8 mouse cellular contexts compared by ENCODE assay signal in genomic region chr5:77803562-77803961, GRCm38 (mm10).
DNase-seq lines count a peak whose midpoint lies in the region; ATAC-seq and TF ChIP-seq lines count a peak whose summit lies in the region.

No protein-coding gene starts in this region.

- DNase-seq in gastrocnemius, postnatal 10 days, result peak; percentile 37
- DNase-seq in gastrocnemius, postnatal 36 days, result no peak
- peak; percentile 51 for DNase-seq in R1 (ENCODE audit: low read depth, low spot score)
- peak; percentile 55 for DNase-seq in embryo, embryonic 9.5 days (ENCODE audit: extremely low spot score)
- DNase-seq in left cerebral cortex, postnatal 14 days (ENCODE audit: low spot score in 2 of 2), result peak; percentile 54 to 81
- peak; percentile 78 for DNase-seq in midbrain, postnatal 0 days (ENCODE audit: low spot score)
- DNase-seq in urinary bladder, postnatal 36 days (ENCODE audit: low spot score in 2 of 2), result peak; percentile 20 to 21

- intact Hi-C loops in gastrocnemius, postnatal 36 days (cut with DNase I), result loop anchor here (10.0 kb wide), 1 partner anchor 339 kb away; no protein-coding TSS in a partner anchor
- intact Hi-C loops in left cerebral cortex, postnatal 14 days (cut with DNase I), result loop anchor here (2.0 kb wide), 1 partner anchor 343 kb away; no protein-coding TSS in a partner anchor

- H3K9me3 ChIP-seq in intestine, embryonic 15.5 days, result no peaks in the 10 kb centered on the region
- no peaks in the 10 kb centered on the region for H3K9me3 ChIP-seq in midbrain, postnatal 0 days (ENCODE audit: low read length)

- ATAC-seq in intestine, embryonic 15.5 days, result 0 out of 2 replicates have a peak, but pooled peaks have one; percentile 23
- no peak for ATAC-seq in midbrain, postnatal 0 days (ENCODE audit: low FRiP score)

- H3K27me3 ChIP-seq in intestine, embryonic 15.5 days (replicated peaks), result no peaks in the 10 kb centered on the region
- no peaks in the 10 kb centered on the region for H3K27me3 ChIP-seq in midbrain, postnatal 0 days (ENCODE audit: insufficient read depth, low read length)

- no peak overlapping the region for H3K9ac ChIP-seq in intestine, embryonic 15.5 days
- H3K9ac ChIP-seq in midbrain, postnatal 0 days (replicated peaks; ENCODE audit: low read length, poor library complexity, severe bottlenecking), result no peak overlapping the region

- H3K4me2 ChIP-seq in intestine, embryonic 15.5 days (replicated peaks), result peak overlapping the region; percentile 14; the same call in 1 of the 2 replicates
- H3K4me2 ChIP-seq in midbrain, postnatal 0 days (ENCODE audit: low read depth, low read length, poor library complexity, severe bottlenecking), result no peak overlapping the region

- H3K4me1 ChIP-seq in intestine, embryonic 15.5 days (replicated peaks), result no peaks in the 10 kb centered on the region
- no peaks in the 10 kb centered on the region for H3K4me1 ChIP-seq in midbrain, postnatal 0 days (ENCODE audit: insufficient read depth, low read length)

- TF ChIP-seq CTCF in midbrain, postnatal 0 days (IDR thresholded peaks at IDR 0.05), result peak; percentile 92

- no peak overlapping the region for H3K27ac ChIP-seq in intestine, embryonic 15.5 days
- no peak overlapping the region for H3K27ac ChIP-seq in midbrain, postnatal 0 days (ENCODE audit: low read depth, low read length)

- no peak overlapping the region for H3K4me3 ChIP-seq in intestine, embryonic 15.5 days (replicated peaks)
- H3K4me3 ChIP-seq in midbrain, postnatal 0 days (ENCODE audit: low read depth, low read length), result no peak overlapping the region

- H3K36me3 ChIP-seq in intestine, embryonic 15.5 days, result no peaks in the 10 kb centered on the region
- no peaks in the 10 kb centered on the region for H3K36me3 ChIP-seq in midbrain, postnatal 0 days (ENCODE audit: insufficient read depth, low read length)

- 46% methylated on average over 6 of the region's 6 CpGs for WGBS in intestine, embryonic 15.5 days
- 50% methylated on average over 6 of the region's 6 CpGs for WGBS in midbrain, postnatal 0 days

Comparison
In these comparisons a context has a peak if more than half of its experiments do, and no peak if none do; other contexts are left out.
1. DNase-seq: peak in gastrocnemius, postnatal 10 days (single experiment), R1 (single experiment), embryo, embryonic 9.5 days (single experiment), left cerebral cortex, postnatal 14 days (2 of 2), midbrain, postnatal 0 days (single experiment) and urinary bladder, postnatal 36 days (2 of 2); none in gastrocnemius, postnatal 36 days (0 of 2).